Mouse (Mus musculus) sigmoid colon, adult 10 weeks (tissue): ENCODE data around the gene Lrrc4. TPM values are rescaled to one million over a fixed set of nuclear protein-coding genes. Genes with fewer than 3 reads are reported as not detected.

Source experiments
- polyA plus RNA-seq: library from polyadenylated mRNA; stranded (reverse); fragments of 350-450 nt; fragmentation: Illumina TruSeq; extraction: RNeasy Lipid Tissue Mini Kit (QIAGEN cat#74804); gene quantifications from one replicate; pipeline ENCODE4 v1.2.3, GENCODE M21; 2014; ENCODE audit warnings: low read depth, low replicate concordance

Lrrc4 gene
- polyA plus RNA-seq, result 0.22 TPM

DNA sequence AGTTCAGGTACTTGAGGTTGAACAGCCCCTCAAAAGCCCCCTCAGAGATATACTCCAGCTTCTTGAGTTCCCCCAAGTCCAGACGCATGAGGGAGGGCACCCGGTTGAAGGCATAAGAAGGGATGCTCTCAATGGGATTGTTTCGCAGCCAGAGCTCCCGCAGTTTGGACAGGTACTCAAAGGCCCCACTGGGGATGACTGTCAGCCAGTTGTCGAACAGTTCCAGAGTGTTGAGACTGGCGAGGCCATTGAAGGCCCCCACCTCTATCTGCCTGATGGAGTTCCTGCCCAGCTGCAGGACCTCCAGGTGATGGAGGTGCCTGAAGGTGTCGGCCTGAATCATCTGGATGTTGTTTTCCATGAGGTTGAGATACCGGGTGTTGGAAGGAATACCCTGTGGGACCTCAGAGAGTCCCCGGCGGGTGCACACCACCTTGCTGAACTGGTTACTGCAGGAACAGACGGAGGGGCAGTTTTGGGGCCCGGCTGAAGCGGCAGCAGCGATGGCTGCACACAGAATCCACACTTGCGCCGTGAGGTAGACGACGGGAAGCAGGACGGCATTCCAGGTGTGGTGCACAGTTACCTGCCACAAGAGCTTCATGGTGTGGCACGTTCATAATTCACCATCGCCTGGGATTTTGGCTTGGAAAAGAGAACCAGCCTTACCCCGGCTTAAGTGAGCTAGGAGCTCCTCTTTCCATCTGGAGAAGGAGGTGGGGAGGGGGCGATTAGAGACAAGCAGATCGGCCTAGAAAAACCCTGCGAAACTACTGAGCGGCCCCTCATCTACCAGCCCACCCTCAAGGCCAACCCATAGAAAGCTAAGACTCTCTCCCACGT lies at the start of gene Lrrc4:
Lrrc4 (minus strand) TSS at position 737 of the 843 bp plus-strand sequence.

Other genes with a start within 250 kb of the Lrrc4 start
- gene Lep, start 228.5 kb upstream of the Lrrc4 start, polyA plus RNA-seq, result 0.69 TPM